Mouse (Mus musculus) cerebellum, postnatal 25 days (tissue): Measurements from ENCODE around the gene Map6.

Source experiments
- DNase-seq, 2 experiments: peaks; one replicate each; pipeline ENCODE4 v3.0.0; 2021; ENCODE audit warnings: mixed read lengths in 2 of 2

Map6 gene

DNA sequence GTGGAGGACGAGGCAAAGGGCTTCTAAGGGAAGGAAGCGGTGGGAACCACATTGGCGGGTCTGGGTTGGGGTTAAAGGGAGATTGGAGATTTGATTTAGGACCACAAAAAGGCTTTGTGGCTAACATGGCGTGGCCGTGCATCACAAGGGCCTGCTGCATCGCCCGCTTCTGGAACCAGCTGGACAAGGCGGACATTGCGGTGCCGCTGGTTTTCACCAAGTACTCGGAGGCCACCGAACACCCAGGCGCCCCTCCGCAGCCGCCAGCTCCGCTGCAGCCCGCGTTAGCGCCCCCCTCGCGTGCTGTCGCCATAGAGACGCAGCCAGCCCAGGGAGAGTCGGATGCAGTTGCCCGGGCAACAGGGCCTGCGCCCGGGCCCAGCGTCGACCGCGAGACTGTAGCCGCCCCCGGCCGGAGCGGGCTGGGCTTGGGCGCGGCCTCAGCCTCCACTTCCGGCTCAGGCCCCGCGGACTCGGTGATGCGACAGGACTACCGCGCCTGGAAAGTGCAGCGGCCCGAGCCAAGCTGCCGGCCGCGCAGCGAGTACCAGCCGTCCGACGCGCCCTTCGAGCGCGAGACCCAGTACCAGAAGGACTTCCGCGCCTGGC is 754 bp downstream of the Map6 start:
- peak in 1 of 2 experiments; percentile 87 for DNase-seq

DNA sequence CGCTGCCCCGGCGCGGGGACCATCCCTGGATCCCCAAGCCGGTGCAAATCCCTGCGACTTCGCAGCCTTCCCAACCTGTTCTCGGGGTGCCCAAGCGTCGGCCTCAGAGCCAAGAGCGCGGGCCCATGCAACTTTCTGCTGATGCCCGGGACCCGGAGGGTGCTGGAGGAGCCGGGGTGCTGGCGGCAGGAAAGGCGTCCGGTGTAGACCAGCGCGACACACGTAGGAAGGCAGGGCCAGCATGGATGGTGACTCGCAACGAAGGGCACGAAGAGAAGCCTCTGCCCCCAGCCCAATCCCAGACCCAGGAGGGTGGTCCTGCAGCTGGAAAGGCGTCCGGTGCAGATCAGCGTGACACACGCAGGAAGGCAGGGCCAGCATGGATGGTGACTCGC is 1.3 kb downstream of the Map6 start:
- no peak for DNase-seq

DNA sequence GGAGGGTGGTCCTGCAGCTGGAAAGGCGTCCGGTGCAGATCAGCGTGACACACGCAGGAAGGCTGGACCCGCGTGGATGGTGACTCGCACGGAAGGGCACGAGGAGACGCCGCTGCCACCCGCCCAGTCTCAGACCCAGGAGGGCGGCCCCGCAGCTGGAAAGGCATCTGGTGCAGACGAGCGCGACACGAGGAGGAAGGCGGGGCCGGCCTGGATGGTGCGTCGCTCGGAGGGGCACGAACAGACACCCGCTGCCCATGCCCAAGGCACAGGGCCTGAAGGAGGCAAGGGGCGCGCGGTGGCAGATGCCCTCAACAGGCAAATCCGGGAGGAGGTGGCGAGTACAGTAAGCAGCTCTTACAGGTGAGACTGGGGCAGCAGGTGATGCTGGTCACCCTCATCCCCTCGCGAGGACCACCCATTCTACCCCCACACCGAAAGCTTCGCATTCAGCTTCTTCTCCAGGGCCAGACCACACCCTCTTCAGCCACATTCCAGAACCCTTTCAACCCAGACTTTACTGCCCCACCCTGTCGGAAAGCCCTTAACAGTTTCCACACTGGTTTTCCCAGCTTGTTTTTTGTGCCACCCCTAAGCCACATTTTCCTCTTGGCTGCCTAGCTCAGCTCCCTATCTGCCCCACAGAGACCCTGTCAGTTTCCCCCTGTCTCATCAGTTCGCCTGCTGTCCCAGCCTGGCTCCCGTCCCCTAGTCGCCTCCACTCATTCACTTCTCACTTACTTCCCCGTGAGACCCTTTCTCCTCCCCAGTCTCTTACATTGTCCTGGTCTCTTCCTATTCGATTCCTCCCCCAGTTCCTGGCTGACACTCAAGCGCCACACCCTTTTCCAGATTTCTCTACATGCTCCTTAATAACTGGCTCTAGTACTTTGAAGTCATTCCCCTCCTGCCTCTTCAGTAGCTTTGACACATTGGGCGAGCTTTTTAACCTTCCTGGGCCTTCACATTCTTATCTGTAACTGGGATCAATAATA is 2.0 kb downstream of the Map6 start:
- DNase-seq: peak; percentile 27 to 46

GRCm38 (mm10) chr7:99271630-99272029 is 4.4 kb downstream of the Map6 start:
- peak; percentile 36 to 40 for DNase-seq

DNA sequence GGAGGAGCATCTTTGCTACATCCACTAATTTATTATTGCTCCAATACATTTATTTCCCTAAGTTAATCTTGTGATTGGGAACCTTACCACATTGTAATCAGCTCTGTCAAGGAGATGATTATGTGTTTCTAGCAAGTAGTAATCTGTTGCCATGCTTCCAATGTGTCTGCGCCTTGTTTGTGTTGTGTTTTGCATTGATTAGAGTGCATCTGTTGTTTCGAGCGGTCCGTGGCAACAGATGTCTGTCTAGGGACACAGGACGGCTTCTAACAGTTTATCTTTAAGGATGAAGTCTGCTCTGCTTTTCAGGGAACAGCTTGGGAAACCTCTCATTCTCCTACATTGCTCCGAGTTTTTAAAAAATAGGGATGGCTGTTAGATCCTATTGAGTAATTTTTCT is 7.9 kb downstream of the Map6 start:
- DNase-seq: no peak

- no peak for DNase-seq
These were observed 9.4 kb downstream of the Map6 start for GRCm38 (mm10) chr7:99276679-99277078.

- DNase-seq: no peak
These were observed 11.1 kb downstream of the Map6 start for GRCm38 (mm10) chr7:99278309-99278708.

GRCm38 (mm10) chr7:99279586-99279985 is 12.3 kb downstream of the Map6 start:
- no peak for DNase-seq

DNA sequence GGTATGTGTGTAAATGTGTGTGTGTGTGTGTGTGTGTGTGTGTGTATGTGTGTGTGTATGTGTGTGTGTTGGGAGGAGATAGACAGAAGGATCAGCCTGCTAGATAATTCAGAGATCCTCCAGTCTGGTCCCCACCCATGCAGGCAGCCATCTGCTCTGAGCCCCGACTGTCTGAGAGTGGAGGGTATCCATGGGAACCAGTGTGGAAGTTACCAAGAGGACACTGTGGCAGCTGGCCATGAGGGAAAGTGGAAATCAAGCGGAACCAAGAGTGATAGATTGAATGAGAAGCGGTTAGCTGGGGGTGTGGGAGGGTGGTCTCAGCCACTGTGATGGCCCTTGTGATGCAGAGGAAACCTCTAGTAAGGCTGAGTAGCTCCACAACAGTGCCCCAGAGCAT is 20.0 kb downstream of the Map6 start:
- peak; percentile 39 to 55 for DNase-seq

DNA sequence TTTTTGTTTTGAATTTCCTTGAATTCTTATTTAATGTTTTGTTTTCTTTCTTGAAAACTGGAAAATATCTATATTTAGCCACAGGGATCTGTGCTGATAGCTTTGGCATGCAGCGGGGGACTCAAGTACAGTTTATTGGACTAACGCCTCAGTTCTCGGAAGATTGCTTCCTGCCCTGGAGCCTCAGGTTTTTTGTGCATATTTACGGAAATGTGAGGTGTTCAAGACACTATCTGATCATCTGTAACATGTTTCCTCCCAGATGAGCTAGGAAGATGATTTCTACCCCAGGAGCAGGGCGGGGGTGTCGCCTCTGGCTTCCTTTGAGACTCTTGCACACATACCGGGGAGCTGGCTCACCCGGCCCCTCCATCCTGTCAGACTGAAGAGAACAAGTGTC is 22.8 kb downstream of the Map6 start:
- DNase-seq: no peak

DNA sequence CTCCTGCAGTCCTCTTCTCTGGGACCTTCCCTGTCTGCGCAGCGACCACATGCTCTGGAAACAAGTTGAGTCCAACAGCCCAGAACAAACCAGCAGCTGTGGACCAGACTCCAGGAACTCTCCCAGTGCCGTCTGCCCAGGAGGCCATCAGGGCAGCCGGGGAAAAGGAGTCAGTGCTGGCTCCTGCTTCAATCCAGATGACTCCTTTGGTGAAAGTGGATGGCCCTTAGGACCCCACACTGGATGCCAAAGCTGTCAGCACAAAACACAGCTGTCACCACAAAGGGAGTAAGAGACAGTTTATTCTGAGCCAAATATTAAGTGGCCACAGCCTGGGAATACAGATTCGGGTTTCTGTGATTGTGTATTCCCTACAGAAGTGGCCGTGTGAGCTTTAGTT is 23.7 kb downstream of the Map6 start:
- DNase-seq: no peak

- no peak for DNase-seq
These were observed 27.0 kb downstream of the Map6 start for GRCm38 (mm10) chr7:99294198-99294780.

GRCm38 (mm10) chr7:99295104-99295503 is 27.9 kb downstream of the Map6 start:
- DNase-seq: no peak

DNA sequence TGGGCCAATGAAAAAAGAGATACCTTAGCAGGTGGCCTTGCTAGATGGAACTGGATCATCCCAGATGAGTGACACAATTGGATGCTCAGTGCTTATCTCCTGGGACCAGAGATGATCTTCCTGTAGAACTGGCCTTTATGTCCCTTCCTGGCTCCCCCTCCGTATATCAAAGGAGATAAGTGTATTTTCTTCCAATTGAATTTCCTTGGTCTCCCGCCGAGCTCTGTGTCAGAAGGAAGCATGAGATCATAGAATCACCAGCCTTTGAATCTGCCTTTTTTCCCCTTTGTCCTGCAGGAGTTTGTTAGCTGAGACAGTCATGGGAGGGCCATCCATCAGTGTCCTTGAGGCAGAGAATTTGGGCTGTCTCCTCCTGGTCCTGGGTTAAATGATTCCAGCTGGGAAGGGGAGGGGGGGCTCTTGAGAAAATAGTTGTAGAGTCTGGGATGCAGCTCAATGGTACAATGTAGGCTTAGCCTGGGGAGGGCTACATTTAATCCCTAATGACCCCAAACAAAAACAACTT is 33.5 kb downstream of the Map6 start:
- no peak for DNase-seq

GRCm38 (mm10) chr7:99304029-99304428 is 36.8 kb downstream of the Map6 start:
- no peak for DNase-seq

- DNase-seq: peak; percentile 88 to 94
These were observed 37.7 kb downstream of the Map6 start for GRCm38 (mm10) chr7:99304949-99305372.

- no peak for DNase-seq
These were observed 38.4 kb downstream of the Map6 start for GRCm38 (mm10) chr7:99305688-99306087.

- DNase-seq: no peak
These were observed 39.4 kb downstream of the Map6 start for GRCm38 (mm10) chr7:99306640-99307039.

DNA sequence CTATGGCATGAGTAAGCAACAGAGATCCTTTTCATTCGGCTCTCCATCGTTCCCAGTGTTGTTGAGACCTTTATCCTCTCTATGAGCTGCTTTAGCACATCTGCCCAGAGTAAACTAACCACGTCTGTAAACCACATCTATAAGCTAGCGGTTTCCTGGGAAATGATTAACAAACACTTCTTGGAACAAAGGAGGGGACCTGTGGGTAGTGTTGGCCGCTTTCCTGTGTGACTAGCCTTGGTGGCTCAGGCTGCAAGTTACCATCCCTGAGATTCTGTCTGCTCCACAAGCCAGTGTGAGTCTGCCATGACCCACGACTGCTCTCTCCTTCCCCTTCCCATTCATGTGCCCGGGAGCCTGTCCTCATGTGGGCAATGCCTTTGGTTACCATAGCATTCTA is 44.2 kb downstream of the Map6 start:
- no peak for DNase-seq

DNA sequence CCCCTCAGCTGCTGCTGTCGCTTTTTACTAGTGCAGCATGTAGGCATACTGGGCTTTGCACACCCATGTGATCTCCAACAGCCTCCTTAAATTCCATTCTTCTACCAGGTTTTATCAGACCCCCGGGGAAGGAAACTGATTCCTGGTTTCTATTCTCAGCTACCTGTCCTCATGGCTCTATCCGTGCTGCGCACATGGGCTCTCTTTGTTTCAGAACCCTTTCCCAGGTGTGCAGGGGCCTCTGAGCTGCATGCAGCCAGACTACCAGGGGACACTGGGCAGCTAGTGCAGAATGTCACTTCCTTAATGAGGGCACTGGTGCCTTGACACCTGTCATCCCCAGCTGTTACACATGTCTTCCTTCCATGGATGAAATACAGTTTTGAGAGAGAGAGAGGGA is 44.8 kb downstream of the Map6 start:
- DNase-seq: no peak

DNA sequence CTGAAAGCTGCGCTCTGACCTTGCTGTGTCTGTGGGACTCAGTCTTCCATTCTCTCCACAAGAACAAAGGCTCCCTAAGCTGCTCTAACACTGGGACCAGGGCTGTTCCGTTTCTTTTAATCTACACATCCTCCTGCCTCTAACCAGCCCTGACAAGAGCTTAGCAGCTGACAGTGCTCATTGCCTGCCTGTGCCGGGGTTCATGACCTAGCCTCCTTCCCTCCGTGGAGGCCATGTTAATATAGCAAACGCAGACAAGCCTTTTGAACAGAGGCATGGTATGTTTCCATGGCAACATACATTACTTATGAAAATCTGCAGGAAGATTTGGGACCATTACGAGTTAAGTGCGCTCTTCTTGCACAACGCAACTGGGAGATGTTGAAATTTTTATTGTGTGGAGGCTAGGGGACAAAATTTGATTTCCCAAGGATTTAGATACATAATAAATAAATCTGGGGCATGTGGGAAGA is 45.5 kb downstream of the Map6 start:
- DNase-seq: no peak

GRCm38 (mm10) chr7:99313253-99313652 is 46.0 kb downstream of the Map6 start:
- DNase-seq: no peak

- DNase-seq: no peak
These were observed 47.3 kb downstream of the Map6 start for GRCm38 (mm10) chr7:99314565-99314964.
